Mouse (Mus musculus): ENCODE data around the gene Tmem19.
"Not testable (repeated sequence)": the region's sequence is repeated elsewhere in the genome, so short reads cannot be mapped to it uniquely, and the experiment has no call there.

The Tmem19 gene

GRCm38 (mm10) chr10:115349029-115349428 is 13.3 kb downstream of the Tmem19 start:
- DNase-seq (ENCODE audit: low spot score) = no peak

- DNase-seq (ENCODE audit: low spot score) = no peak
These were observed 14.2 kb downstream of the Tmem19 start for GRCm38 (mm10) chr10:115348131-115348530.

GRCm38 (mm10) chr10:115346444-115346843 is 15.9 kb downstream of the Tmem19 start:
- no peak for DNase-seq (ENCODE audit: low spot score)

GRCm38 (mm10) chr10:115342771-115343425 is 19.4 kb downstream of the Tmem19 start:
- DNase-seq (ENCODE audit: low spot score) = no peak

GRCm38 (mm10) chr10:115339820-115340328 is 22.4 kb downstream of the Tmem19 start:
- no peak for DNase-seq (ENCODE audit: low spot score)

- DNase-seq (ENCODE audit: low spot score) = no peak
These were observed 25.4 kb downstream of the Tmem19 start for GRCm38 (mm10) chr10:115336901-115337300.

GRCm38 (mm10) chr10:115333528-115333927 is 28.8 kb downstream of the Tmem19 start:
- DNase-seq (ENCODE audit: low spot score) = no peak

GRCm38 (mm10) chr10:115332997-115333396 is 29.3 kb downstream of the Tmem19 start:
- no peak for DNase-seq (ENCODE audit: low spot score)

- no peak for DNase-seq (ENCODE audit: low spot score)
These were observed 29.8 kb downstream of the Tmem19 start for GRCm38 (mm10) chr10:115332420-115332952.

- no peak for DNase-seq (ENCODE audit: low spot score)
These were observed 33.2 kb downstream of the Tmem19 start for GRCm38 (mm10) chr10:115329010-115329530.

GRCm38 (mm10) chr10:115328514-115328913 is 33.8 kb downstream of the Tmem19 start:
- DNase-seq (ENCODE audit: low spot score) = no peak

- peak; percentile 72 for DNase-seq (ENCODE audit: low spot score)
These were observed 39.0 kb downstream of the Tmem19 start for GRCm38 (mm10) chr10:115323295-115323694.

- no peak for DNase-seq (ENCODE audit: low spot score)
These were observed 40.8 kb downstream of the Tmem19 start for GRCm38 (mm10) chr10:115321317-115322035.

GRCm38 (mm10) chr10:115318388-115318787 is 43.9 kb downstream of the Tmem19 start:
- not testable (repeated sequence) for DNase-seq (ENCODE audit: low spot score)

GRCm38 (mm10) chr10:115316313-115316712 is 46.0 kb downstream of the Tmem19 start:
- DNase-seq (ENCODE audit: low spot score) = no peak

- DNase-seq (ENCODE audit: low spot score) = peak; percentile 100
These were observed 46.7 kb downstream of the Tmem19 start, which contains the start of gene Rab21 for GRCm38 (mm10) chr10:115315473-115316171. Gene Rab21 (minus strand): TSS chr10:115315594.

GRCm38 (mm10) chr10:115314582-115315452 is 47.5 kb downstream of the Tmem19 start:
- peak; percentile 32 for DNase-seq (ENCODE audit: low spot score)

GRCm38 (mm10) chr10:115314287-115314581 is 48.1 kb downstream of the Tmem19 start:
- no peak for DNase-seq (ENCODE audit: low spot score)

GRCm38 (mm10) chr10:115313641-115314286 is 48.5 kb downstream of the Tmem19 start:
- no peak for DNase-seq (ENCODE audit: low spot score)

GRCm38 (mm10) chr10:115312732-115313131 is 49.6 kb downstream of the Tmem19 start:
- DNase-seq (ENCODE audit: low spot score) = no peak

- no peak for DNase-seq (ENCODE audit: low spot score)
These were observed 50.1 kb downstream of the Tmem19 start for GRCm38 (mm10) chr10:115312194-115312593.

All from urinary bladder, postnatal 25 days (tissue).